ENCODE assay signal across 34 mouse cellular contexts in the genomic region with DNA sequence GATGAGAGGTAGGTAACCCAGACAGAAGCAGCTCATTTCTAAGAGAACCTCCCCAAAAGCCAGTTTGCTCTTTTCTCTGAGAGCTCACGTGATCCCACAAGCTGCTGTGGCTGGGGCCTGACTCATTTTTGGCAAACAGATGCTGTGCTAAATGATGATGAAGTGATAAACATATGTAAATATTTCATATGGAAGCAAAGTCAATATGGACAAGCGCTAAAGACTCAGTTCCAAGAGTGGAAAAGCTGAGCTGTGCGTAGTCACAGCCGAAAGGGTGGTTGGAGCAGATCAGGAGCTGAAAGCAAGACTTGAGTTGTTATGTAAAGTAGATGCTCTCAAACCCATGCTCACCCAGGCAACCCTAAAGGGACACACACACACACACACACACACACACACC.
DNase-seq lines count a peak whose midpoint lies in the region; ATAC-seq and TF ChIP-seq lines count a peak whose summit lies in the region.
"Had no signal": no experiment of that assay in that cellular context is flagged by ENCODE, and none has a peak within 500 bp of the region (broad histone marks: within the 10 kb centered on the region; RNA-seq: fewer than 3 reads in every experiment).

No protein-coding gene starts in this region.

- no peak overlapping the region for H3K4me2 ChIP-seq in lung, postnatal 0 days (replicated peaks; ENCODE audit: low read depth, low read length)
- H3K4me2 ChIP-seq: embryonic facial prominence, embryonic 15.5 days; forebrain, embryonic 13.5 days; heart, embryonic 15.5 days; hindbrain, embryonic 12.5 days; intestine, embryonic 15.5 days; midbrain, embryonic 11.5 days had no signal

- no peak overlapping the region for H3K9ac ChIP-seq in lung, postnatal 0 days (replicated peaks; ENCODE audit: low read depth)
- H3K9ac ChIP-seq: embryonic facial prominence, embryonic 15.5 days; forebrain, embryonic 13.5 days; heart, embryonic 15.5 days; hindbrain, embryonic 12.5 days; intestine, embryonic 15.5 days; liver, embryonic 14.5 days had no signal

- no peaks in the 10 kb centered on the region for H3K36me3 ChIP-seq in lung, postnatal 0 days (ENCODE audit: insufficient read depth, low read length)
- H3K36me3 ChIP-seq: embryonic facial prominence, embryonic 10.5 days; embryonic facial prominence, embryonic 15.5 days; heart, embryonic 10.5 days; heart, embryonic 15.5 days; hindbrain, embryonic 12.5 days; intestine, embryonic 15.5 days had no signal

- no peak overlapping the region for H3K4me3 ChIP-seq in lung, postnatal 0 days (ENCODE audit: low read depth, low read length)
- H3K4me3 ChIP-seq: embryonic facial prominence, embryonic 10.5 days; embryonic facial prominence, embryonic 15.5 days; forebrain, embryonic 13.5 days; heart, embryonic 10.5 days; heart, embryonic 15.5 days; hindbrain, embryonic 12.5 days; intestine, embryonic 15.5 days; layer of hippocampus, adult 2 months had no signal

- TF ChIP-seq CTCF in lung, postnatal 0 days (IDR thresholded peaks at IDR 0.05): no peak

- H3K27ac ChIP-seq in lung, postnatal 0 days (ENCODE audit: low read length): no peak overlapping the region
- H3K27ac ChIP-seq: embryonic facial prominence, embryonic 10.5 days; embryonic facial prominence, embryonic 15.5 days; forebrain, embryonic 13.5 days; heart, embryonic 10.5 days; heart, embryonic 15.5 days; hindbrain, embryonic 12.5 days; hindbrain, postnatal 0 days; intestine, embryonic 15.5 days; layer of hippocampus, adult 2 months; liver, embryonic 14.5 days; stomach, postnatal 0 days had no signal

- no peaks in the 10 kb centered on the region for H3K4me1 ChIP-seq in lung, postnatal 0 days (ENCODE audit: insufficient read depth, low read depth, low read length)
- H3K4me1 ChIP-seq: embryonic facial prominence, embryonic 10.5 days; embryonic facial prominence, embryonic 15.5 days; forebrain, embryonic 13.5 days; heart, embryonic 10.5 days; heart, embryonic 15.5 days; hindbrain, embryonic 12.5 days; intestine, embryonic 15.5 days had no signal

- peak; percentile 25; the same call in 1 of the 2 replicates for ATAC-seq in lung, postnatal 0 days
- ATAC-seq: CD4-positive, CD25-positive, alpha-beta regulatory T cell, adult 4 months; forebrain, embryonic 13.5 days; hindbrain, postnatal 0 days; intestine, embryonic 15.5 days; midbrain, embryonic 16.5 days had no signal

- H3K9me3 ChIP-seq in lung, postnatal 0 days (ENCODE audit: low read length): no peaks in the 10 kb centered on the region
- H3K9me3 ChIP-seq: embryonic facial prominence, embryonic 10.5 days; embryonic facial prominence, embryonic 15.5 days; forebrain, embryonic 13.5 days; heart, embryonic 10.5 days; heart, embryonic 15.5 days; hindbrain, embryonic 12.5 days; intestine, embryonic 15.5 days had no signal

- 48% methylated on average over 4 of the region's 4 CpGs for WGBS in lung, postnatal 0 days

- no peaks in the 10 kb centered on the region for H3K27me3 ChIP-seq in lung, postnatal 0 days (replicated peaks; ENCODE audit: insufficient read depth, low read length)
- H3K27me3 ChIP-seq: embryonic facial prominence, embryonic 15.5 days; forebrain, embryonic 13.5 days; heart, embryonic 15.5 days; hindbrain, embryonic 12.5 days; intestine, embryonic 15.5 days had no signal

- DNase-seq in layer of hippocampus, adult 9-11 months: peak; percentile 5
- no peak for DNase-seq in layer of hippocampus, postnatal 10 days (ENCODE audit: low spot score in 2 of 2)
- peak; percentile 50 for DNase-seq in lung, postnatal 0 days (ENCODE audit: low spot score)
- DNase-seq in lung, postnatal 14 days: no peak
- peak; percentile 54 for DNase-seq in brain, adult 2 months (ENCODE audit: low read depth, low spot score)
- peak; percentile 11 to 30 for DNase-seq in frontal cortex, postnatal 36 days (ENCODE audit: low spot score in 2 of 2)
- no peak for DNase-seq in adrenal gland, adult 8-10 months
- DNase-seq: adrenal gland, postnatal 36 days; cerebellum, adult 8-10 months; cerebellum, postnatal 25 days; gastrocnemius, postnatal 25 days; heart, adult 11 months; heart, postnatal 36 days; kidney, adult 2 months; kidney, postnatal 36 days; layer of hippocampus, postnatal 36 days; liver; lung, postnatal 36 days; thymus, adult 18-20 months; thymus, postnatal 4 days had no signal

- no peak for TF ChIP-seq EP300 in lung, postnatal 0 days (IDR thresholded peaks at IDR 0.05)

Comparison
In these comparisons a context has a peak if more than half of its experiments do, and no peak if none do; other contexts are left out.
1. DNase-seq: peak in layer of hippocampus, adult 9-11 months (single experiment), lung, postnatal 0 days (single experiment), brain, adult 2 months (single experiment) and frontal cortex, postnatal 36 days (2 of 2); none in layer of hippocampus, postnatal 10 days (0 of 2), lung, postnatal 14 days (single experiment) and adrenal gland, adult 8-10 months (single experiment).